Mouse (Mus musculus): ENCODE measurements around the gene Lhpp. TPM values are rescaled to one million over a fixed set of nuclear protein-coding genes. Genes with fewer than 3 reads are reported as not detected.
A peak's percentile ranks its signal among the peaks of the same experiment; 100 is the strongest.

Gene Lhpp
- polyA plus RNA-seq, 1 experiment from 2014 or later: 38.3 TPM

GRCm38 (mm10) chr7:132627448-132627847 lies 17.0 kb downstream of the Lhpp start:
- no peak overlapping the region for H3K4me2 ChIP-seq
- no peak overlapping the region for H3K4me3 ChIP-seq
- 77% methylated on average over 3 of the region's 3 CpGs for WGBS
- no peak for ATAC-seq (replicated peaks)
- no peak overlapping the region for H3K27ac ChIP-seq
- no peaks in the 10 kb centered on the region for H3K4me1 ChIP-seq
- H3K27me3 ChIP-seq (replicated peaks): no peaks in the 10 kb centered on the region
- no peaks in the 10 kb centered on the region for H3K9me3 ChIP-seq
- no peak overlapping the region for H3K9ac ChIP-seq
- no peaks in the 10 kb centered on the region for H3K36me3 ChIP-seq (replicated peaks)

DNA sequence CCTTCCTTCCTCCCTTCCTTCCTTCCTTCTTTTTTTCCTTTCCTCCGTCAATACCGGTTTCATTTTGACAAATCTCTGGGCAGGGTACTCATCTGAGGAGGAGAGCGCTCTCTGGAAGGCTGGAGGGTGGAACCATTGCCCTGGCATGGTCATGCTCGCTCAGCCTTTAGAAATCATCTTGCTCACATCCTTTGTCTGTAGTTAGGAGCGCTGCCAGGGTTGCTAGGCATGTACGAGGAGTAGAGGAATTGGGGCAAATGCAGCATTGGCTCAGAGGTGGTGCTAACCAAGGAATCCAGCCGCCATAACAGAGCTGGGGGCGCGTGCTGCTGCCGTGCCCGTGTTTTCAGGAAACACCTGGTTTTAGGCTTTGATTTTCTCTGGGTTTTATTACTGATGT lies 20.9 kb downstream of the Lhpp start:
- Histone ChIP-seq H3K4me2 (no peak overlapping the region), H3K4me3 (no peak overlapping the region), H3K27ac (no peak overlapping the region), H3K36me3 (replicated peaks) (no peaks in the 10 kb centered on the region), H3K9ac (no peak overlapping the region), H3K4me1 (no peaks in the 10 kb centered on the region), H3K27me3 (replicated peaks) (no peaks in the 10 kb centered on the region; the same call in 1 of the 2 replicates), H3K9me3 (no peaks in the 10 kb centered on the region)
- ATAC-seq (replicated peaks): peak; percentile 42; the same call in 1 of the 2 replicates
- 56% methylated on average over 11 of the region's 11 CpGs for WGBS

DNA sequence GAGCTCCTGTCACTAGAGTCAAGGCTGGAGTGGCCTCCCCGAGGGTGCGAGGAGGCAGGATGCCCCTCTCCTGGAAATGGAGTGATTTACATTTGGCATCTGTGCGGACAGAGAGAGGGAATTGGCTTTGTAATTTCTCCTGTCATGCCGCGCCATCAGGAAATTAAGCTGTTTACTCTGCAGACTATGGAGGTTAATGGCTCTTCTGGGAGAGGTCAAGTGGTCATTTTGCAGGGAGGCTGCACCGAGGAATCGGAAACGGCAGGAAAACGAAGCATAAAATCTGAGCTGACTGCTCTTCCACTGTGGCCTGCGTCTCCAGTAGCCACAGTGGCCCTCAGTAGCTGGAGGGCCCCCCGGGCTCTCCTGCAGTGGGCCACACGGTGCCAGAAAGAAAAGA lies 26.9 kb downstream of the Lhpp start:
- H3K4me1 ChIP-seq: peaks cover 9% of the 10 kb centered on the region; the same call in 1 of the 2 replicates
- H3K27ac ChIP-seq: no peak overlapping the region
- no peaks in the 10 kb centered on the region for H3K36me3 ChIP-seq (replicated peaks)
- no peak overlapping the region for H3K4me3 ChIP-seq
- ATAC-seq (replicated peaks): no peak
- H3K9ac ChIP-seq: no peak overlapping the region
- WGBS: 26% methylated on average over 12 of the region's 12 CpGs
- no peaks in the 10 kb centered on the region; the same call in 1 of the 2 replicates for H3K27me3 ChIP-seq (replicated peaks)
- H3K9me3 ChIP-seq: no peaks in the 10 kb centered on the region
- no peak overlapping the region for H3K4me2 ChIP-seq

GRCm38 (mm10) chr7:132638446-132639087 lies 28.1 kb downstream of the Lhpp start:
- Histone ChIP-seq H3K9ac (no peak overlapping the region), H3K9me3 (no peaks in the 10 kb centered on the region), H3K4me1 (peaks cover 9% of the 10 kb centered on the region; the same call in 1 of the 2 replicates), H3K36me3 (replicated peaks) (no peaks in the 10 kb centered on the region), H3K4me3 (no peak overlapping the region), H3K4me2 (no peak overlapping the region), H3K27me3 (replicated peaks) (no peaks in the 10 kb centered on the region; the same call in 1 of the 2 replicates), H3K27ac (no peak overlapping the region)
- 65% methylated on average over 12 of the region's 12 CpGs for WGBS
- ATAC-seq (replicated peaks): 0 out of 2 replicates have a peak, but pooled peaks have one; percentile 54

GRCm38 (mm10) chr7:132640946-132641345 lies 30.5 kb downstream of the Lhpp start:
- no peak overlapping the region for H3K4me3 ChIP-seq
- no peak for ATAC-seq (replicated peaks)
- no peak overlapping the region for H3K9ac ChIP-seq
- H3K4me2 ChIP-seq: no peak overlapping the region
- H3K9me3 ChIP-seq: no peaks in the 10 kb centered on the region
- H3K36me3 ChIP-seq (replicated peaks): no peaks in the 10 kb centered on the region
- H3K4me1 ChIP-seq: peaks cover 9% of the 10 kb centered on the region; the same call in 1 of the 2 replicates
- H3K27me3 ChIP-seq (replicated peaks): no peaks in the 10 kb centered on the region
- 44% methylated on average over 9 of the region's 9 CpGs for WGBS
- no peak overlapping the region for H3K27ac ChIP-seq

DNA sequence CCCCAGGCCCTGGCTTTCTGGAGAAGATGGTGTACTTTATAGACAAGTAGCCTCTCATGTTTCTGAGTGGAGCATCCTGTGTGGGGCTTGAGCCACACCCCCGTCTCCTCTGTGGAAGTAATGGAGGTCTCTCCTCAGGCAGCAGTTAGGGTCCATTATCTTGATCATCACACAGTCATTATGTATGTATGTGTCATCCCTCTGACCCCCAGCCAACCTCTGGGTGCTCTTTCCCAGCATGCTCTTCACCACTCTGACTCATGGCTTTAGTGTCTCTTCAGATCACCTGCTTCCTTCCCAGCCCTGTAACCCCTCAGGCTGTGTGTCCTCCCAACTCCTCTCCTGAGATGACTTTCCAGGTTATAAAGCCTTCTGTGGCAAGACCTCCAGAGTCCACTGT lies 31.2 kb downstream of the Lhpp start:
- no peak for ATAC-seq (replicated peaks)
- WGBS: 91% methylated on average over 1 of the region's 1 CpGs
- H3K9ac ChIP-seq: no peak overlapping the region

DNA sequence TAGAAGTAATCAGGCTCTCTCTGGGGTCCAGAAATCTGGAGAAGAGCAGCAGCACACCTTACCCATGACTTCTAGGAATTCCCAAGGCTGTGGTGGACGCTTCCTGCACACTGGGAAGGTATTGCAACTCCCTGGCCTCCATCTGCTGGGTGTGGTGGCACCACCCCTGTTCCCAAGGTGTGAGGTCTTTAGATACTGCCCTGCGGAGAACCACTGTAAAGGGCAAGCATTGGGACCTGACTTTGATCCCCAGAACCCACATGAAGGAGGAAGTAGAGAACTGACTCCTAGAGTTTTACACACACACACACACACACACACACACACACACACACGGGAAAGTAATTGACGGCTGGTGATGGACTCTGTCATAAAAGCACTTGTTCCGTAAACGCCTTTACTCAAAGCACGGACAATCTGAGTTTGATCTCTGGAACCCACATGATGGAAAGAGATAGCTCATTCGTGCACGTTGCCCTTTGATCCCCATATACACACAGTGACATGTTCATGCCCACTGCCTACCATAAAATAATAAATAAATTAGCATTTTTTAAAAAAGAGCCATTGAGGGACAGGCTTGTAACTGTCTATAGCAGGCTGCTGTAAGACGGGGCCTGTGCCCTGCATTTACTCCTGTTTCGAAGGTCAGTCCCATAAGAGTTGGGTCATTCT lies 34.3 kb downstream of the Lhpp start:
- no peaks in the 10 kb centered on the region for H3K27me3 ChIP-seq (replicated peaks)
- no peak overlapping the region for H3K9ac ChIP-seq
- no peak overlapping the region for H3K4me3 ChIP-seq
- no peaks in the 10 kb centered on the region for H3K36me3 ChIP-seq (replicated peaks)
- H3K9me3 ChIP-seq: no peaks in the 10 kb centered on the region
- 88% methylated on average over 11 of the region's 11 CpGs for WGBS
- no peak overlapping the region for H3K4me2 ChIP-seq
- H3K4me1 ChIP-seq: peaks cover 6% of the 10 kb centered on the region; the same call in 1 of the 2 replicates
- no peak overlapping the region for H3K27ac ChIP-seq
- no peak for ATAC-seq (replicated peaks)

More for the DNA sequence above, 31.2 kb downstream of the Lhpp start:
- H3K4me1 ChIP-seq: peaks cover 9% of the 10 kb centered on the region; the same call in 1 of the 2 replicates
- no peaks in the 10 kb centered on the region for H3K27me3 ChIP-seq (replicated peaks)
- no peaks in the 10 kb centered on the region for H3K9me3 ChIP-seq
- no peak overlapping the region for H3K27ac ChIP-seq
- H3K4me2 ChIP-seq: no peak overlapping the region
- no peaks in the 10 kb centered on the region for H3K36me3 ChIP-seq (replicated peaks)
- no peak overlapping the region for H3K4me3 ChIP-seq

GRCm38 (mm10) chr7:132646514-132646913 lies 36.1 kb downstream of the Lhpp start:
- no peak overlapping the region for H3K4me2 ChIP-seq

GRCm38 (mm10) chr7:132654412-132654811 lies 44.0 kb downstream of the Lhpp start:
- Histone ChIP-seq H3K4me3 (no peak overlapping the region), H3K36me3 (replicated peaks) (no peaks in the 10 kb centered on the region), H3K4me1 (peaks cover 15% of the 10 kb centered on the region), H3K27me3 (replicated peaks) (peaks cover 6% of the 10 kb centered on the region; the same call in 1 of the 2 replicates), H3K4me2 (no peak overlapping the region), H3K9me3 (no peaks in the 10 kb centered on the region), H3K9ac (no peak overlapping the region), H3K27ac (no peak overlapping the region)
- 79% methylated on average over 3 of the region's 3 CpGs for WGBS
- ATAC-seq (replicated peaks): no peak

More at GRCm38 (mm10) chr7:132646514-132646913, 36.1 kb downstream of the Lhpp start:
- no peak overlapping the region for H3K9ac ChIP-seq
- no peak overlapping the region for H3K27ac ChIP-seq
- no peaks in the 10 kb centered on the region for H3K4me1 ChIP-seq
- ATAC-seq (replicated peaks): no peak
- no peaks in the 10 kb centered on the region for H3K27me3 ChIP-seq (replicated peaks)
- no peak overlapping the region for H3K4me3 ChIP-seq
- 90% methylated on average over 1 of the region's 1 CpGs for WGBS
- no peaks in the 10 kb centered on the region for H3K9me3 ChIP-seq
- H3K36me3 ChIP-seq (replicated peaks): no peaks in the 10 kb centered on the region

DNA sequence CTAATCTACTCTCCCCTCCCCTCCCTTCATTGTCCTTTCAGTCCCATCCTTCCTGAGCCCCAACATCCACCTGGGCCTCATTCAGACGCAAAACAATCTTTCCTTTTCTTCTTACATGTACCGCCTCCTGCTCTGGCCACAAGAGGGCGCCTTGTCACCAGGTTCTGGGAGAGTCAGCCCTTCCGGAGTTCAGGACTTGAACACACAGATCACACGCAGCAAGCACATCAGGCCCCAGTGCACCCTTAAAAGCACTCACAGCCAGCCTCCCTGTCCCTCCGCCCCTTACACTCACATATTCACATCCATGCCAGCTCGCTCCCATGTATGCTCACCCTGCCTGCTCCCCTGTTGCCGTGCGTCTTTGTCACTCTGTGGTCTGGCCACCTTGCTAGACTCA lies 45.6 kb downstream of the Lhpp start:
- Histone ChIP-seq H3K27ac (no peak overlapping the region), H3K27me3 (replicated peaks) (peaks cover 6% of the 10 kb centered on the region; the same call in 1 of the 2 replicates), H3K4me3 (no peak overlapping the region), H3K4me1 (peaks cover 15% of the 10 kb centered on the region), H3K4me2 (no peak overlapping the region), H3K9me3 (no peaks in the 10 kb centered on the region), H3K9ac (no peak overlapping the region), H3K36me3 (replicated peaks) (no peaks in the 10 kb centered on the region)
- ATAC-seq (replicated peaks): peak; percentile 65
- 14% methylated on average over 9 of the region's 9 CpGs for WGBS

- Histone ChIP-seq H3K27me3 (replicated peaks) (peaks cover 6% of the 10 kb centered on the region; the same call in 1 of the 2 replicates), H3K9ac (no peak overlapping the region), H3K4me3 (no peak overlapping the region), H3K36me3 (replicated peaks) (no peaks in the 10 kb centered on the region), H3K4me2 (no peak overlapping the region), H3K4me1 (peaks cover 15% of the 10 kb centered on the region), H3K9me3 (no peaks in the 10 kb centered on the region), H3K27ac (no peak overlapping the region)
- WGBS: 6% methylated on average over 3 of the region's 3 CpGs
- peak; percentile 53; the same call in 1 of the 2 replicates for ATAC-seq (replicated peaks)
Measured at GRCm38 (mm10) chr7:132656548-132656947, 46.1 kb downstream of the Lhpp start.

GRCm38 (mm10) chr7:132657371-132658057 lies 47.1 kb downstream of the Lhpp start:
- H3K4me3 ChIP-seq: no peak overlapping the region
- no peak overlapping the region for H3K4me2 ChIP-seq
- no peak overlapping the region for H3K9ac ChIP-seq
- H3K4me1 ChIP-seq: peaks cover 15% of the 10 kb centered on the region
- no peaks in the 10 kb centered on the region for H3K9me3 ChIP-seq
- no peaks in the 10 kb centered on the region for H3K36me3 ChIP-seq (replicated peaks)
- H3K27me3 ChIP-seq (replicated peaks): peaks cover 8% of the 10 kb centered on the region; the same call in 1 of the 2 replicates
- ATAC-seq (replicated peaks): no peak
- WGBS: 39% methylated on average over 14 of the region's 14 CpGs
- H3K27ac ChIP-seq: no peak overlapping the region
